Mouse (Mus musculus) forebrain, postnatal 0 days (tissue): ENCODE results near the gene Sdad1. TPM values are rescaled to one million over a fixed set of nuclear protein-coding genes. Genes with fewer than 3 reads are reported as not detected.

Experiments
- ATAC-seq: fragments of 200-750 bp; cut with Nextera tagmentation; 2 replicates; pipeline ENCODE4 v1.8.0; 2017; ENCODE audit warnings: mild to moderate bottlenecking, moderate library complexity
- DNase-seq: peaks from one replicate; pipeline ENCODE4 v3.0.0-alpha.2; 2015
- H3K27ac ChIP-seq: fragments of 300-500 bp; sonication (generic); 2 replicates; pipeline ENCODE4 v1.5.1; 2014; ENCODE audit warnings: low read depth, mild to moderate bottlenecking, antibody characterized with exemption, low read length, moderate library complexity, mixed read lengths
- H3K27me3 ChIP-seq: fragments of 300-500 bp; sonication (generic); 2 replicates; pipeline ENCODE4 v1.6.1; 2014; ENCODE audit warnings: mild to moderate bottlenecking, low read length, mixed read lengths; ENCODE audit not compliant: insufficient read depth
- H3K36me3 ChIP-seq: fragments of 300-500 bp; sonication (generic); 2 replicates; pipeline ENCODE4 v1.6.1; 2014; ENCODE audit warnings: mild to moderate bottlenecking, moderate library complexity; ENCODE audit not compliant: insufficient read depth
- H3K4me1 ChIP-seq: fragments of 300-500 bp; sonication (generic); 2 replicates; pipeline ENCODE4 v1.6.1; 2014; ENCODE audit warnings: antibody characterized with exemption; ENCODE audit not compliant: insufficient read depth
- H3K4me2 ChIP-seq: fragments of 300-500 bp; sonication (generic); 2 replicates; pipeline ENCODE4 v1.6.1; 2014; ENCODE audit warnings: low read depth, mild to moderate bottlenecking, moderate library complexity
- H3K4me3 ChIP-seq: fragments of 300-500 bp; sonication (generic); 2 replicates; pipeline ENCODE4 v1.5.1; 2014; ENCODE audit warnings: low read depth, low read length, mixed read lengths
- H3K9ac ChIP-seq: fragments of 300-500 bp; sonication (generic); 2 replicates; pipeline ENCODE4 v1.6.1; 2014; ENCODE audit warnings: mild to moderate bottlenecking
- H3K9me3 ChIP-seq: fragments of 300-500 bp; sonication (generic); 2 replicates; pipeline ENCODE4 v1.6.1; 2016; ENCODE audit warnings: low read length
- CTCF ChIP-seq: sonication (generic); IDR thresholded peaks from 2 replicates; pipeline ENCODE4 v1.5.1; 2016; ENCODE audit warnings: antibody characterized with exemption, control low read depth, low read depth
- WGBS: fragments of 180-500 bp; shearing (Covaris S2); extraction: QIAGEN DNeasy Blood & Tissue Kit; methylation state at CpG from one replicate; pipeline ENCODE4 v1.1.7; 2014; 5-methylcytosine and 5-hydroxymethylcytosine counted together
- polyA plus RNA-seq: library from polyadenylated mRNA; unstranded; fragments of >200 nt; fragmentation: Nextera tagmentation; extraction: Ambion mirVana; gene quantifications from 2 replicates; pipeline ENCODE4 v1.2.1, GENCODE M21; 2015
- total RNA-seq: library from RNA; depleted of rRNA; stranded (reverse); fragments of >200 nt; gene quantifications from 2 replicates; pipeline ENCODE4 v1.2.3, GENCODE M21; 2014

Sdad1 gene
- total and polyA plus RNA-seq, 2 experiments from 2014 or later: 27.9 to 32.0 TPM

DNA sequence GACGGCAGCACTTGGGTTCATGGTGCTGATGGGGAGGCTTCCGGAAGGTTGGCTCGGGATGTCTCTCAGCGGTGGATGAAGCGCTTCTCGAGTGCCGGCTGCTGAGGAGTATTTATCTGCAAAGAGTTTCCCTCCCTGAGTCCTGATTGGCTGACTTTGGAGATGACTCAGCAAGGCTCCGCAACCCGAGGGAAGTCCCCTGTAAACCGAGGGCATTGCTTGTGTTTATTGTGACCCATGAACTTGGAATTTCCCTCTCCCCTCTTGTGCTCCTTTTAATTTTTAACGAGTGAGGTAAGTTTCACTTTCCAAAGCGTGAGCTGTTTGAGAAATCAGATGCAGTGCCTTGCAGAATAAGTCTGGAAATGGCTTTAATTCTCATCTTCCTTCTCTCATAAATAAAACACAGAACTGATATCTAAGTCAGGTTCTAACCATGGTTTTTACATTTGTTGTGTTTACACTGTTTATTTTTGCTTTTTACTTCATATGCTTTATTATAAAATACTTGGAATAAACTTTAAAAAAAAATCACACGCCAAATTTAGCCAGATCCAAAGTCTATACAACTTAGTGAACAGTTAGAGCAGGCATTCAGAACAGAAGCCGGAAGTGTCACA is 38.6 kb upstream of the Sdad1 start, which contains the start of gene Cxcl10:
Cxcl10 (minus strand) TSS at position 96 of the 620 bp plus-strand sequence.
- H3K27me3 ChIP-seq: no peaks in the 10 kb centered on the region
- H3K4me2 ChIP-seq: peak within 1 kb of the TSS; percentile 41
- no peaks in the 10 kb centered on the region for H3K4me1 ChIP-seq
- DNase-seq: peak; percentile 38
- peak; percentile 86 for ATAC-seq
- no peak for TF ChIP-seq CTCF
- peak within 1 kb of the TSS; percentile 26 for H3K4me3 ChIP-seq
- H3K9ac ChIP-seq: no peak within 1 kb of the TSS
- 16% methylated on average over 14 of the region's 14 CpGs for WGBS
- H3K27ac ChIP-seq: no peak within 1 kb of the TSS
- no peaks in the 10 kb centered on the region for H3K36me3 ChIP-seq
- no peaks in the 10 kb centered on the region for H3K9me3 ChIP-seq

DNA sequence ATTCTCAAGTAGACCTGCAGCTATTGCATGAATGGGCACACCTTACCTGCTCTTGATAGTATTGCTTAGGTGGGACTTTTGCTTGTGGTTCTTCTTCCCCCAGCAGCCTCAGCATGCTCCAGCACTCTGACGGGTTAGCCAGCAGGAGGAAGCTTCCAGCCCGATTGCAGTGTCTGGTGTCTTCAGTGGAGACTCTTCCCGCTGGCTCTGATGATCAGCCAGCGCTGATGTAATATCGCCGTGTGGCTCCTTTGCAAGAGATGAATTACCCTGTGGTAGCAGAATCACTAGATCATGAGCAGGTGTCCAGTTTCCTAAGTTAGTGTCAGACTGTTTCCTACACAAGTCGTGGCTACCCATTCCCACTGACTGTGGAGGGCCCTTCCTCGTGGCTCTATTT is 34.7 kb upstream of the Sdad1 start:
- WGBS: 89% methylated on average over 8 of the region's 8 CpGs
- Histone ChIP-seq H3K36me3 (no peaks in the 10 kb centered on the region), H3K4me3 (no peak overlapping the region), H3K4me2 (no peak overlapping the region), H3K27ac (no peak overlapping the region), H3K9ac (no peak overlapping the region), H3K27me3 (no peaks in the 10 kb centered on the region), H3K4me1 (no peaks in the 10 kb centered on the region), H3K9me3 (no peaks in the 10 kb centered on the region)
- no peak for ATAC-seq
- DNase-seq: no peak
- no peak for TF ChIP-seq CTCF

DNA sequence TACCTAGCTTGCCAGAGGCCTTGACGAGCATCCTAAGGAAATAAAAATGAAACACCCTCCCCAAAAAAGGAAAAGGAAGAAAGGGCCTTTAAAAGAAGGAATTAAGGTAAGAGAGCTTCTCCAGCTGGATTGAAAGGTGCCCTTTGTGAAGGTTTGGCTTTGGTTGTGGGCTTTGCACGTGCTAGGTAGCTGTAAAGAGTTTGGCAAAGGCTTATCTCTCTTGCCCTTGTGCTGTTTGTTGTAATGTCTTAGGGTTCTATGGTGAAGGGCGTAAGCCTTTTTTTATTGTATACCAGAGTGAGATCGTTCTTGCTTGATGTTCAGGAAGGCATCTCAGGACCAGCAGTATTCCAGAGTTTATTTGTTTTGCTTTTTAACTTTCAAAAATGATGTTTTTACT is 30.3 kb upstream of the Sdad1 start:
- TF ChIP-seq CTCF: no peak
- no peak overlapping the region for H3K4me2 ChIP-seq
- H3K9me3 ChIP-seq: no peaks in the 10 kb centered on the region
- H3K4me1 ChIP-seq: no peaks in the 10 kb centered on the region
- H3K9ac ChIP-seq: no peak overlapping the region
- H3K36me3 ChIP-seq: no peaks in the 10 kb centered on the region
- H3K27ac ChIP-seq: no peak overlapping the region
- DNase-seq (no peak), ATAC-seq (no peak)
- 76% methylated on average over 4 of the region's 4 CpGs for WGBS
- no peak overlapping the region for H3K4me3 ChIP-seq
- no peaks in the 10 kb centered on the region for H3K27me3 ChIP-seq

DNA sequence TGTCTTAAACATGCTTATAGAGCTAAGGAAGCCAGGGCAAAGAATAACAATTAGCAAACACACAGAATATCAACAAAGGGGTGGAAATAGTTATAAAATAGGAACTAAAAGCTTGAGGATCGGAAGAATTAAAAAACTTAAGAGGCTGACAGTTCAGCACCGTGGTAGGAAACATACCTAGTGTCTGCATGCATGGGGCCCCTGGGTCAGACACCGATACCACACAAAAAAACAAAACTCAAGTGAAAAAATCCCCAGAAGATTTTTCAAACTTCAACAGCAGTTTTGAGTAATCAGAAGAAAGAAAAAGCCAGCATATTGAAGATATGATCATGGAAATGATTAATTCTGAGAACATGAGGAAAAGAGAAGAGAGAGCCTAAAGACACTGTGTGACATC is 26.5 kb upstream of the Sdad1 start:
- no peak overlapping the region for H3K4me2 ChIP-seq
- no peak overlapping the region for H3K27ac ChIP-seq
- no peak overlapping the region for H3K4me3 ChIP-seq
- ATAC-seq (no peak), DNase-seq (no peak)
- no peaks in the 10 kb centered on the region for H3K4me1 ChIP-seq
- no peaks in the 10 kb centered on the region for H3K27me3 ChIP-seq
- H3K36me3 ChIP-seq: no peaks in the 10 kb centered on the region
- WGBS: 82% methylated on average over 3 of the region's 3 CpGs
- H3K9me3 ChIP-seq: no peaks in the 10 kb centered on the region
- TF ChIP-seq CTCF: no peak
- H3K9ac ChIP-seq: no peak overlapping the region

DNA sequence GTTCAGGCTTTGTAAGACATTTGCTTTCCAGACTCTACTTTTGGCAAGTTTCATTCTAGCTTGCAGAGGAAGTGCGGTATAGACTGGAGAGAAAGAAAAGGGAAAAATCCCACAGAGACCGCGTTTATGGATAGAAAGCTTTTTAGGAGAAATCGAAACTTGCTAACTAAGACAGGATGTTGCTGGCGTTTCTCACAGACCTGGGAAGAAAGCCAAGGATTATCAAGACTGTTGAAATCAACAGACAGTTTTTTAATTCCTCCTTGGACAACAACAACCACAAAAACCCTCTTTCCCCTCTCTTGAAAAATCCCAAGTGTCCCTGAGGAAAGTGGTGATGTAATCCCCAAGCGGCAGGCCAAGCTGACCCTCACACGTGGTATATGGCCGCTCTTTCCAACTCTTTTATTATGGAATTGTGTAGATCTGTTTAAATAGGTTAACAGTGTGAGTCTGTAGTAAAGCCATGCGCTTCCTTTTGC is 22.1 kb upstream of the Sdad1 start:
- no peak overlapping the region for H3K4me3 ChIP-seq
- no peak overlapping the region for H3K9ac ChIP-seq
- ATAC-seq (no peak), DNase-seq (peak; percentile 32)
- H3K36me3 ChIP-seq: no peaks in the 10 kb centered on the region
- no peak for TF ChIP-seq CTCF
- H3K9me3 ChIP-seq: no peaks in the 10 kb centered on the region
- 30% methylated on average over 9 of the region's 9 CpGs for WGBS
- peak overlapping the region; percentile 30 for H3K4me2 ChIP-seq
- H3K27ac ChIP-seq: no peak overlapping the region
- H3K4me1 ChIP-seq: no peaks in the 10 kb centered on the region
- H3K27me3 ChIP-seq: no peaks in the 10 kb centered on the region

DNA sequence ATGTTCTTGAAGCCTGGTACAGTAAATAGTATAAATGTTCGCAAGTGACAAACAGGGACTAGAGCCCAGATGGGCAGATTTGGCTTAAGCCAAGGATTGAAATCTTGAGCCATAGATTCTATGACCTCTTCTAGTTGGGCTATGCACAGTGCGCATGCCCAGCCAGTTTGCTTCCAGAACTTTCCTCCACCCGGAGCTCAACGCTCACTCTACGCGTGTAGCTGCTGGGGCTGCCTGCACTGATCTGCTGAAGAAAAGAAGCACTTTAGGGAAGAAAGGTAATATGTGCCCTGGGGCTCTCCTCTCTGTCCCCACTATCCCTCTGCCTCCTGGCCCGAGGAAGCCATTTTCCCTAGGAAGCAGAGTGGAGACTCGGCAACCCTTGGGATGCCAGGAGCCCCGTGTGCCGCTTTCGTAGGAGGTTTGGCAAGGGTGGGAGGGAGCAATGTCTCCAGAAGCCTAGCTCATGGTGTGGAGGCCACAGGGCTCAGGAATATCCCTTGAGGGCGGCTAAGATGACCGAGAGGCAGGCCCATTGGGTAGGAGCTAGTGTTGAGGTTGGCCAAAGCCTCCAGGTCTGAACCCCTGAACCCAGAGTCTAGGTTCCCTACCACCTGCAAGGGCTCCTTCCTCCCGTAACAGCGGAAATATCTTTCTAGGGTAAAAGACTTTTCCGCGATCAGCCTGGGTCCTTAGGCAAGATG is 21.5 kb upstream of the Sdad1 start, which contains the start of gene Art3:
Art3 (plus strand) TSS at position 193 of the 704 bp plus-strand sequence.
- ATAC-seq (no peak), DNase-seq (no peak)
- H3K4me3 ChIP-seq: no peak within 1 kb of the TSS
- WGBS: 93% methylated on average over 17 of the region's 17 CpGs
- no peaks in the 10 kb centered on the region for H3K27me3 ChIP-seq
- no peaks in the 10 kb centered on the region for H3K4me1 ChIP-seq
- TF ChIP-seq CTCF: no peak
- no peak within 1 kb of the TSS for H3K27ac ChIP-seq
- peak within 1 kb of the TSS; percentile 30 for H3K4me2 ChIP-seq
- no peak within 1 kb of the TSS for H3K9ac ChIP-seq
- no peaks in the 10 kb centered on the region for H3K9me3 ChIP-seq
- no peaks in the 10 kb centered on the region for H3K36me3 ChIP-seq

DNA sequence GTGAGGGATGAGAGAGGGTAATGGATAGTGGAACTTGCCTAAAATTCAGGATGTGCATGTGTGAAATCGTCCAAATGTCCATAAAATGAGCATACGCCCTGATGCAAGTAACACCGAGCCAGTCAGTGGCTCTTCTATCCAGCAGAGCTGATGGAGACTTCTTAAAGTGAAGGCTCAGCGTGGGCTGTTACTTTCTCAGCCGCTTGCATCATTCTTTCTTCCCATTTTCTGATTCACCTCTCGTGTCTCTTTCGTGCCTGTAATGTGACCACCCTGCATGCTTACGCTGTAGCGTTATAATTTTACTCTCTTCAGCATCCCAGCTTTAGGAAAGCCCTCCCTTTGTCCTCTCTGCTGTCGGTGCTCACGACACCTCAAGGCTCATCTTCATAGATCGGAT is 20.8 kb upstream of the Sdad1 start:
- no peak overlapping the region for H3K27ac ChIP-seq
- H3K27me3 ChIP-seq: no peaks in the 10 kb centered on the region
- DNase-seq: no peak
- no peak for TF ChIP-seq CTCF
- H3K9me3 ChIP-seq: no peaks in the 10 kb centered on the region
- no peak overlapping the region for H3K4me3 ChIP-seq
- no peak overlapping the region for H3K9ac ChIP-seq
- no peak for ATAC-seq
- no peak overlapping the region for H3K4me2 ChIP-seq
- no peaks in the 10 kb centered on the region for H3K36me3 ChIP-seq
- WGBS: 91% methylated on average over 12 of the region's 12 CpGs
- H3K4me1 ChIP-seq: no peaks in the 10 kb centered on the region
